Mouse (Mus musculus): ENCODE measurements at regions not wholly inside any gene's neighbourhood (a gene's known extent, or its start where the extent isn't known, plus 50 kb on each side); places are given as distances from the start of the nearest gene placed in this dataset.

DNA sequence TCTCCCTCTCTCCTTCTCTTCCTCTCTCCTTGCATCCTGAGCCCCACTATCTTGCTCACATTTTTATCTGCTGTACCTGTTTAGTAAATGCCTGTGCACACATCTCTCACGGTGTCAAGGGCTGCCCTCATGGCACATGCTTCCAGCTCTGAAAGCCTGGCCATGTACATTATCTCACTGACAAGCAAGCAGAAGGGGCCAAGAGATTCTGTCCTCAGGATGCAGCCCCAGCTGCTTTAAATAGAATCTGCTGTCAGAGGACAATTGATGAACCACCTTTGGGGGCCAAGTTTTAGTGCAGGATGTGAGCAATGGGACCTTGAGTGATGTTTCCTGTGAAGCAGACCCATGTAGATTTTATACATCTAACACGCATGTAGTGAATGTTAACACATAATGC is 145.9 kb downstream of the BC067074 start:
- TF ChIP-seq CTCF (IDR thresholded peaks at IDR 0.05; ENCODE audit: control insufficient read depth, insufficient read depth, insufficient replicate concordance, low read depth, low read length), result no peak
- TF ChIP-seq POLR2A (IDR thresholded peaks at IDR 0.05; ENCODE audit: control insufficient read depth, low read depth, low read length), result no peak

All from testis, adult 2 months (tissue).